Mouse (Mus musculus) spleen, postnatal 0 days (tissue): Measurements from ENCODE around the gene Ifit3. TPM values are rescaled to one million over a fixed set of nuclear protein-coding genes. Genes with fewer than 3 reads are reported as not detected.

Source experiments
- polyA plus RNA-seq: library from polyadenylated mRNA; unstranded; fragments of >200 nt; fragmentation: Nextera tagmentation; extraction: Ambion mirVana; gene quantifications from 2 replicates; pipeline ENCODE4 v1.2.1, GENCODE M21; 2015

The Ifit3 gene
- 3.5 and 8.3 TPM in 2 replicates for polyA plus RNA-seq

DNA sequence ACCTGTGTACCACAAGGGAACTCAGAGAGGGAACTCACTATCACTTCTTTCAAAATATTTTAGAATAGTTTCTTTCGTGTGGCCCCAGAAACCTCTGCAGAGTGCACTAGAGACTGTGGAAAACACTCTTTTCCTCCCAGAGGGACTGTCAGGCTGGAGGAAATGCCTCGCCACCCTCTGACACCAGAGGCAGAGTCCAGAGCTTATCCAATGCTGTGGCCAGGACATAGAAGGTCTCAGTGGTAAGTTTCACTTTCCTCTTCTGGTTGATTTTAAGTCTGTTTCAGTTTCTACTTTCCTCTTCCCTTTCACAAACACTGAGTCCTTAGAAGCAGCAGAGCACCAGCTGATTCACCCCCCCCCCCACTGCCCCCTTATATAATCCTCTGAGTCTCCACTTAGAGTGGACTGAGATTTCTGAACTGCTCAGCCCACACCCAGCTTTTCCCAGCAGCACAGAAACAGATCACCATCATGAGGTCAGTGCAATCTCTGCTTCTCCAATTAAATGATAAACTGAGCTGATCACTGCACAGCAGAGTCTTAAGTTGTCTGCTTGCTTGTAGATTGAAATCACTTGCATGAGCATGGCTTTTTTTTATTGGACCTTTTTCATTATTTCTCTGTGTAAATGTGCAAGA lies at the start of gene Ifit3:
Ifit3 (plus strand) TSS at position 406 of the 641 bp plus-strand sequence.

GRCm38 (mm10) chr19:34550534-34551223 lies 32.7 kb upstream of the Ifit3 start, which contains the start of gene Ifit2:
Ifit2 (plus strand) TSS chr19:34550694.

GRCm38 (mm10) chr19:34601888-34602287 lies 18.6 kb downstream of the Ifit3 start, which contains the start of gene Ifit1bl1:
Ifit1bl1 (minus strand) TSS chr19:34601956.

DNA sequence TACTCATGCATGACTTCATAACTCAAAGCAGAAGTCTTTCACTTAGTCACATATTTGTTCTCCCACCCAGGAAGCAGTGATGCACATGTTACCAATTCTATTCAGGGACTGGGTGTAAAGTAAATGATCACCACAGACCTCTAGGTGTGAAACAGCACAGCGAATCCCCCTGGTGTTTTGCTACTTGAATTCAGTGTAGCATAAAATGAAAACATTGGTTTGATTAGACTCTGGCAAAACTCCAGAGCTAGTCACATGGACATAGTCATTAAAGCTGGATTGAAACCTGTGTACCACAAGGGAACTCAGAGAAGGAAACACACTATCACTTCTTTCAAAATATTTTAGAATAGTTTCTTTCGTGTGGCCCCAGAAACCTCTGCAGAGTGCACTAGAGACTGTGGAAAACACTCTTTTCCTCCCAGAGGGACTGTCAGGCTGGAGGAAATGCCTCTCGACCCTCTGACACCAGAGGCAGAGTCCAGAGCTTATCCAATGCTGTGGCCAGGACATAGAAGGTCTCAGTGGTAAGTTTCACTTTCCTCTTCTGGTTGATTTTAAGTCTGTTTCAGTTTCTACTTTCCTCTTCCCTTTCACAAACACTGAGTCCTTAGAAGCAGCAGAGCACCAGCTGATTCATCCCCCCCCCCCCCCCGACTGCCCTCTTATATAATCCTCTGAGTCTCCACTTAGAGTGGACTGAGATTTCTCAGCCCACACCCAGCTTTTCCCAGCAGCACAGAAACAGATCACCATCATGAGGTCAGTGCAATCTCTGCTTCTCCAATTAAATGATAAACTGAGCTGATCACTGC lies 24.1 kb downstream of the Ifit3 start, which contains the start of gene Ifit3b:
Ifit3b (plus strand) TSS at position 734 of the 815 bp plus-strand sequence.

Other genes with a start within 250 kb of the Ifit3 start
- 0.84 and 0.89 TPM in 2 replicates for gene Ch25h, start 108.4 kb upstream of the Ifit3 start, polyA plus RNA-seq
- gene Lipa, start 56.1 kb upstream of the Ifit3 start, polyA plus RNA-seq, result 25.0 and 32.4 TPM in 2 replicates
- gene Ifit2, start 32.8 kb upstream of the Ifit3 start, polyA plus RNA-seq, result 4.3 and 5.3 TPM in 2 replicates
- gene Ifit1bl1, start 18.4 kb downstream of the Ifit3 start, polyA plus RNA-seq, result 0.28 and 0.63 TPM in 2 replicates
- 1.3 and 1.8 TPM in 2 replicates for gene Ifit3b, start 24.4 kb downstream of the Ifit3 start, polyA plus RNA-seq
- gene Ifit1bl2, start 57.2 kb downstream of the Ifit3 start, polyA plus RNA-seq, result 0.37 and 0.92 TPM in 2 replicates
- 6.1 and 8.6 TPM in 2 replicates for gene Ifit1, start 57.3 kb downstream of the Ifit3 start, polyA plus RNA-seq
- 0.02 and 0.18 TPM in 2 replicates for gene Slc16a12, start 163.8 kb downstream of the Ifit3 start, polyA plus RNA-seq